Mouse (Mus musculus) neutrophil, adult 5-6 weeks (primary cell): ENCODE measurements around the gene Fam84b. TPM values are rescaled to one million over a fixed set of nuclear protein-coding genes. Genes with fewer than 3 reads are reported as not detected.
A peak's percentile ranks its signal among the peaks of the same experiment; 100 is the strongest.

ENCODE experiments used
- ATAC-seq: fragments of 151-379, 151-347 bp; 2 replicates; pipeline ENCODE4 v1.8.0; 2017; ENCODE audit warnings: mild to moderate bottlenecking, moderate TSS enrichment; ENCODE audit not compliant: insufficient number of reproducible peaks, poor library complexity, low FRiP score, severe bottlenecking; ENCODE audit errors: extremely low read depth
- total RNA-seq: library from RNA; stranded (forward); fragments of 200-1000 nt; gene quantifications from 2 replicates; pipeline ENCODE4 v1.2.3, GENCODE M21; 2017

Fam84b gene
- total RNA-seq, 1 experiment from 2014 or later = 9.0 TPM

DNA sequence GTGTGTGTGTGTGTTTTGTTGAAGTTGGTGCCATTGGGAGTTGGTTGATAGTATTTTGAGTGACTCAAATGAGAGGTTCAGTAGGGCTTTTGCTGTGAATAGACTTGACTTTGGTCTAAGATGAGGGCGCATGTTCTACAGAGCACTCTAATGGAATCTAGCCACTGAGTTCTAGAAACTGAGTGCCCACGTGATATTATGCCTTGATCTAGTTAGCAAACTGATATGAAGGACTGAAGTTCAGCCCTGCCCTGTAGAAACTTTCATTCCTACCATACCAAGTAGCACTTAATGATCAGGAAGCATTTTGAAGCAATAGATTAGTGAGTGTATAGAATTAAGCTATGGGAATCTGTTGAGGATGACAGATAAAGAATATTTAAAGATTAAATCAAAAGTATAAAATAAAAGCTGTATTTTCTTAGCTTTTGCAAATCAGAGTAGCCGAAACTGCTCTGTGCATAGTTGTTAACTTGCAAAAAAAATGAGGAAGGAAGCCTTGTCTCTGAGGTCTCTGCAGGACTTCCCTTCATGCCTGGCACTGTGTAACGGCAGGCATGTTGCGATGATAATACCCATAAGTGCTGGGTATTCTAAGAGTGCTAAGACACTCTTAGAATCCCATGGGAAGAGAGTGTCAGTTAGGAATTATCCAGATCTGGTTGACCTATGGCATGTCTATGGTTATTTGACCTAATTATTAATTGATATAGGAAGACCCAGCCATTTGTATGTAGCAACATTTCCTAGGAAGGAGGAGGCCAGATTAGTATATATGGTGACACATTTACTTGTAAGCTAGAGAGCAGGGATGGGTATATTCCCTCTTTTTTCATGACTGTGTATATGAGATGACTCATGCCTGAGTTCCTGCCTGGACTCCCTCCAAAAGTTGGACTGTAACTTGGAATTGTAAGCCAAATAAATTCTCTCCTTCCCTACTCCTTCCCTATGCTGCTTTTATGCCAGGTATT is 18.7 kb downstream of the Fam84b start:
- ATAC-seq = peak; percentile 65; the same call in 1 of the 2 replicates

DNA sequence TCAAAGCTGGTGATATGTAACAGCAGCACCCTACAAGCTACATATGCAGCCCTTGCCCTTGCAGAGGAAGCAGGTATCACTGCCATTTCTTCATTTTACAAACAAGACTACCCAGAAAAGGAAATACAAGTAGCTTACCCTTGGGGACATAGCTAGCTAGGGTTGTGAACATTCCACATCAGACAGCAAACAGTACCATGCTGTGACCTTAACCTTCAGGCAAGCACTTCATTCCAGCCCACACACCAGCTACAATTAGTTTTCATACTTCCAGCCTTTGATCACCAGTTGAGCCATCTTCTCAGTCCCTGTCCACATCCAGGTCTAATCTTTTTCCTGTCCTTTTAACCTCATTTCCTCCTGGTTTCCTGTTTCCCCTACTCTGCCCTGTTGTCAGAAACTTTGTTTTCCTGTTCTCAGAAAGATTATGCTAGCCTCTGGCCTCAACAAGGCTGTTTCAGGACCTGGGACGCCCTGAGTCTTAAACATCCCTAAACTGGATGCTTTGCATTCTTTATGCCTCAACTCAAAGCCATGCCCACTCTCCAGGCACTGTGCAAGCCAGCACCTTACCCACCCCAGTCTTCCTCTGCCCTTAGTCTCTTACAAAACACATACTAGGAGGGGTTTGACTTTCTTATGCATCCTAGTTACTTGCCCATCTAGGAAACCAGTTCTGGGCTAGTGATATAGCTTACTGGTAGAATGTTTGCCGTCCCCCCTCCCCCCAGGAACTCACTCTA is 19.9 kb downstream of the Fam84b start:
- no peak for ATAC-seq

- ATAC-seq = no peak
Measured at GRCm38 (mm10) chr15:60832586-60832985, 21.0 kb downstream of the Fam84b start.

DNA sequence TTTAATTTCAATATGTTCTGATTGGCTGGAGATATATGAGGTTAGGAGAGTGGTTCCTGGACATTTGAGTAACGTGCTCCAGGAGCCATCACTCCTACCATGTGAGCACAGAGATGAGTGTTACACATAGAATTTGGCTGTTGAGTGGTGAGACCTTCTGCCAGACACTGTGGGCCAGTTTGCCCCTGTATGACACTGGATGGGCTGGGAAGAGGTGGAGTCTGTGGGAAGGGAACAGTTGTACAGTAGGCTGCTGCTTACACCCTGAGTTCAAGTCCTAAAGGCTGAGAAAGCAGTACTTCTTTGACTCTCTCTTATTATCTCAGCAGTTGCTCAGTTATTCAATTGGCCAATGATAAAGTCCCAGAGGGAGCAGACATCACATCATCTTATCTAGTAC is 27.4 kb downstream of the Fam84b start:
- ATAC-seq = no peak

- ATAC-seq = peak; percentile 61
Measured at GRCm38 (mm10) chr15:60824751-60825227, 28.8 kb downstream of the Fam84b start.

DNA sequence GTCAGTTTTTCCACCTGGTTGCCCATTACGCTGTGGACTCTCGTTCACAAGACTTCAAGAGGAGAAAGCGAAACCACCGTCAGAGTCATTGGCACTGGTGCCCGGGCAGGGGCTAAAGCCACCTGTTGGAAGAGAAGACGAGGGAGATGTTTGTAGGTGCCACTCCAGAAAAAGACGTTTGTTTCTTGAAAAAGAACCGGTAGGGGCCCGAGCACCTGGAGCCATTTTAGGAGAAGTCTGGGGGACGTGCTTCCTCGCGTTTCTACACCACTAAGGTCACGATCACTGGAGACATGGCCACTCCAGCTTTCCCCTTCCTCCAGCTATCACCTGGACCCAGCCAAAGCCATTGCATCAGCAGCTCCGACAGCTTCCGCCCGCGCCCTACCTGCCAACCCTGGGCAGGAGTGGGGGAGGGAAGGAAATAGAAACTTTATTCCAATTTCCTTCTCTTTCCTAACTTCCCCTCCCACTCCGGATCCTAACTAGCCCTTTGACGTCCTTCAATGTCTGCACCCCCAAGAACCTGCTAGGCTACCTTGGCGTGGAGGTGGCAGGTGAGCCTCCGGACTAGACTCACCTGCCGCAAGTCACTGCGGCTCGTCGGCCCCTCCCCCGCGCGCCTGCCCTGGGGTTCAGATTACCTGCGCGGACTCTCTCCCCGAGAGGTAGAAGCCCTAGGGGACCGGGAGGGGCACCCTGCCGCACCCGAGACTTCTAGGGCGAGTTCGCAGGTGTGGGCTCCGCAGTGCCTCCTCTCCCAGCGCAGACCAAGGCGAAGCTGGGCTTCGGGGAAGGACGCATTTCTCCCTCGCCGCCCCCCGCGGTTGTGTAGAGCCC is 29.5 kb downstream of the Fam84b start:
- no peak; the same call in 1 of the 2 replicates for ATAC-seq

DNA sequence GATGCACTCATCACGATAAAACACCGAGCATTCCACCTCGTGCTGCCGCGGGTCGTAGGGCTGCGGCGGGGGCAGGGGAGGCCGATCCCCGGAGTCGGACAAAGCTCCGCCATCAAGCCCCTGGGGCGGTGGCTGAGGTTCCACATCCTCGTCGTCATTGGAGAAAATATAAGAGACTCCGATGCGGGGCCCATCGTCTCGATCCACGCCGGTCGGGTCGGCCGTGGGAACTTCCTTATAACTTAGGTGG is 30.0 kb downstream of the Fam84b start:
- no peak for ATAC-seq

DNA sequence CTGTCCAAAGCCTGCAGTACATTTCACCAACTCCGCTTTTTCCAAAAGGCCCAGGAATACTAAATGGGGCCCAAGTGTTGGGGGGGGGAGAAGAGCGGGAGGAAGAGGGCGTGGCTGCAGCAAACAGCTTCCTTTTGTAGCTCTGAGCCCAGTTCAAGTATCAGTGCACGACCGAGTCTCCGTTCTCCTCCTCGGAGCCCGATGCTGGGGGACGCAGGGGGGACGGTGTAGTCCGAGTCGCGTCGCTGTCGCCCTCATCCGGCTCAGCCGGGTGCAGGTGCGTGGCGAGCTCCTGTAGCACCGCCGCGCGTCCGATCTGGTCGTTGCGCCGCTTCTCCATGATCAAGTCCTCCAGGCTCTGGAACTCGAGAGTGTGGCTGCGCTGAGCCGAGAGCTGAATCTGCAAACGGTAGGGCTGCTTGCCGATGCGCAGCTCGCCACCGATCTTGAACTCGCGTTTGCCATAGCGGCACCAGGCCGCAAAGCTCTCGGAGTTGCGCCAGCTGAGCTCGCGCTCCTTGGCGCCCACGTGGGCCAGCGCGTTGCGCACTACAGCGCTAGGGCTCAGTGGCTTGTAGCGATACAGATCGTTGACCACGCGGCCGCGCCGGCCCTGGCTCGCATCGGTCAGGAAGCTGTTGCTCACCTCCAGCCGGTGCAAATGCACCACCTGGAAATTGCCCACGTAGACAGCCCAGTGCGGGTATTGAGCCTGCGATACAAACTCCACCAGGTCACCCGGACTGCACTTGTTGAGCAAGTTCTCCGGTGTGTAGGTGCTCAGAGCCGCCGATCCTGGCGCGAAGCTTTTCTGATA is 30.6 kb downstream of the Fam84b start:
- peak; percentile 32; the same call in 1 of the 2 replicates for ATAC-seq

DNA sequence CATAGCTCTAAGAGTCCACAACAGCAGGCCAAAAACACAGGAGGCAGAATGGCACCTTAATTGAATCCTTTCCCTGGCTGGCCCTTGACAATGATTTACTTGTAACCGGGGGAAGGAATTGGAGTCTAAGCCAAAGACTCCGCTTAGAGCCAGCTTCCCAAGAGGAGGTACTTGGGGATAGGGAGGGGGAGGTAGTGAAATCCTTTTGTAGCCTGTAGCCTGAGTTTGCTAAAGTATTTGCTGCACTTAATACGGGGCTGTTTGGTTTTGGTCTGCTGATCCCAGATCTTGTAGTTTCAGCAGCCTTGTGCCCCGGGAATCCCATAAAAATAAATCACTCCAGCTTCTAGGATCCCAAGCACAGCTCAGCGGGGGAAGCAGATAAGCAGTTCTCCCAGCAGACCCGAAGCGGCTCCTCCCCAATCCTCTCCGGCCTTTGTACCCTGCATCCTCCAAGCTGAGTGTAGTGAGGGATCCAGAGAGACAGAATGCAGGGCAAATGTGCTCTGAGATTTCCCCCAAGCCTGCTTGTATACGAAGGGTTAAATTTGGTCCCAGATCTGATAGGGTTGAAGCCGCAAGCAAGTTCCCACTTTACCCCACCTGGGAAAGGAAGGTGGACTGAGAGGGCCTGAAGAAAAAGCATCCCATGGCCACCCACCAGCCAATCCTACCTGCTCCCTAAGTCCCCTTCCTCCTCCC is 31.3 kb downstream of the Fam84b start:
- ATAC-seq = no peak

- ATAC-seq = no peak
Measured at GRCm38 (mm10) chr15:60818500-60818899, 35.1 kb downstream of the Fam84b start.

GRCm38 (mm10) chr15:60816478-60816877 is 37.1 kb downstream of the Fam84b start:
- ATAC-seq = no peak

- no peak for ATAC-seq
Measured at GRCm38 (mm10) chr15:60814542-60814941, 39.0 kb downstream of the Fam84b start.

GRCm38 (mm10) chr15:60793041-60793673 is 60.4 kb downstream of the Fam84b start:
- no peak for ATAC-seq

GRCm38 (mm10) chr15:60789084-60789483 is 64.5 kb downstream of the Fam84b start:
- no peak for ATAC-seq

- ATAC-seq = no peak
Measured at GRCm38 (mm10) chr15:60783761-60784160, 69.8 kb downstream of the Fam84b start.

- no peak for ATAC-seq
Measured at GRCm38 (mm10) chr15:60779531-60779973, 74.0 kb downstream of the Fam84b start.

DNA sequence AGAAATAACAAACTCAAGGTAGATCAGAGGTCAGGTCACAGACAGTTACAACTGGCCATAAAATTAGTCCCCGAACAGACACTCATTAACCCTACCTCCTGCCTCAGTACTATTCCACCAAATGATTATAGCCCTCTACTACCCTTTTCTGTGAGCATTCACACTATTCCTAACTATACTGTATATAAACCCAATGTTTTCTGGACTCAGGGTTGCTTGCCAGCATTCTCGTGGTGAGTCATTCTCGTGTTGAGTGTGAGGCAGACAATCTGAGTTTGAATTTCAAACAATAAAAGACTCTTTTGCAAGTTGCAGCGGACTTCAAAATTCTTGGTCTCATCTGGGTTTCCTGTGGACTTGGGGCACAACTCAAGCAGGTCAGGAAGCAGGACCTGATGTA is 74.5 kb downstream of the Fam84b start:
- no peak for ATAC-seq
